Mouse (Mus musculus) monocyte, adult 5-6 weeks (primary cell): ENCODE data around the gene Gsap. TPM values are rescaled to one million over a fixed set of nuclear protein-coding genes. Genes with fewer than 3 reads are reported as not detected.
"Not testable (repeated sequence)": the region's sequence is repeated elsewhere in the genome, so short reads cannot be mapped to it uniquely, and the experiment has no call there.

Source experiments
- ATAC-seq: fragments of 153-309, 156-312 bp; replicated peaks from 2 replicates; pipeline ENCODE4 v1.8.0; 2017; ENCODE audit warnings: mild to moderate bottlenecking; ENCODE audit not compliant: low TSS enrichment, insufficient number of reproducible peaks, severe bottlenecking, poor library complexity, low FRiP score
- total RNA-seq: library from RNA; stranded (forward); fragments of 200-1000, 200-491, 200-594 nt; gene quantifications from 3 replicates; pipeline ENCODE4 v1.2.3, GENCODE M21; 2017

Gsap gene
- total RNA-seq, 1 experiment from 2014 or later, result 196 TPM

GRCm38 (mm10) chr5:21288658-21289435, 102.8 kb downstream of the Gsap start:
- ATAC-seq, result no peak

GRCm38 (mm10) chr5:21290594-21290993, 104.5 kb downstream of the Gsap start:
- ATAC-seq, result no peak

GRCm38 (mm10) chr5:21295683-21296082, 109.6 kb downstream of the Gsap start:
- ATAC-seq, result peak; percentile 54; the same call in 1 of the 2 replicates

- no peak for ATAC-seq
Measured at GRCm38 (mm10) chr5:21299076-21299755, 113.2 kb downstream of the Gsap start.

GRCm38 (mm10) chr5:21300058-21300457, 114.0 kb downstream of the Gsap start:
- ATAC-seq, result no peak

GRCm38 (mm10) chr5:21301011-21301410, 115.0 kb downstream of the Gsap start:
- no peak for ATAC-seq

GRCm38 (mm10) chr5:21307165-21307564, 121.1 kb downstream of the Gsap start:
- no peak for ATAC-seq

GRCm38 (mm10) chr5:21314696-21315095, 128.6 kb downstream of the Gsap start:
- ATAC-seq, result no peak

- ATAC-seq, result no peak
Measured at GRCm38 (mm10) chr5:21320138-21320537, 134.1 kb downstream of the Gsap start.

- ATAC-seq, result peak; percentile 82
Measured at GRCm38 (mm10) chr5:21326494-21326893, 140.4 kb downstream of the Gsap start.

- no peak for ATAC-seq
Measured at GRCm38 (mm10) chr5:21328560-21328959, 142.5 kb downstream of the Gsap start.

GRCm38 (mm10) chr5:21329672-21330665, 143.9 kb downstream of the Gsap start:
- no peak for ATAC-seq

GRCm38 (mm10) chr5:21331656-21332055, 145.6 kb downstream of the Gsap start:
- ATAC-seq, result 0 out of 2 replicates have a peak, but pooled peaks have one; percentile 11

GRCm38 (mm10) chr5:21332119-21332518, 146.1 kb downstream of the Gsap start:
- ATAC-seq, result peak; percentile 78

GRCm38 (mm10) chr5:21342265-21342664, 156.2 kb downstream of the Gsap start:
- ATAC-seq, result not testable (repeated sequence)

- no peak for ATAC-seq
Measured at GRCm38 (mm10) chr5:21348366-21348765, 162.3 kb downstream of the Gsap start.

- ATAC-seq, result no peak
Measured at GRCm38 (mm10) chr5:21351678-21352077, 165.6 kb downstream of the Gsap start.

GRCm38 (mm10) chr5:21358648-21359047, 172.6 kb downstream of the Gsap start:
- no peak for ATAC-seq

GRCm38 (mm10) chr5:21363343-21363742, 177.3 kb downstream of the Gsap start:
- ATAC-seq, result no peak
